Mouse (Mus musculus): ENCODE data around the gene Rpl27a.
A peak's percentile ranks its signal among the peaks of the same experiment; 100 is the strongest.

Rpl27a gene

DNA sequence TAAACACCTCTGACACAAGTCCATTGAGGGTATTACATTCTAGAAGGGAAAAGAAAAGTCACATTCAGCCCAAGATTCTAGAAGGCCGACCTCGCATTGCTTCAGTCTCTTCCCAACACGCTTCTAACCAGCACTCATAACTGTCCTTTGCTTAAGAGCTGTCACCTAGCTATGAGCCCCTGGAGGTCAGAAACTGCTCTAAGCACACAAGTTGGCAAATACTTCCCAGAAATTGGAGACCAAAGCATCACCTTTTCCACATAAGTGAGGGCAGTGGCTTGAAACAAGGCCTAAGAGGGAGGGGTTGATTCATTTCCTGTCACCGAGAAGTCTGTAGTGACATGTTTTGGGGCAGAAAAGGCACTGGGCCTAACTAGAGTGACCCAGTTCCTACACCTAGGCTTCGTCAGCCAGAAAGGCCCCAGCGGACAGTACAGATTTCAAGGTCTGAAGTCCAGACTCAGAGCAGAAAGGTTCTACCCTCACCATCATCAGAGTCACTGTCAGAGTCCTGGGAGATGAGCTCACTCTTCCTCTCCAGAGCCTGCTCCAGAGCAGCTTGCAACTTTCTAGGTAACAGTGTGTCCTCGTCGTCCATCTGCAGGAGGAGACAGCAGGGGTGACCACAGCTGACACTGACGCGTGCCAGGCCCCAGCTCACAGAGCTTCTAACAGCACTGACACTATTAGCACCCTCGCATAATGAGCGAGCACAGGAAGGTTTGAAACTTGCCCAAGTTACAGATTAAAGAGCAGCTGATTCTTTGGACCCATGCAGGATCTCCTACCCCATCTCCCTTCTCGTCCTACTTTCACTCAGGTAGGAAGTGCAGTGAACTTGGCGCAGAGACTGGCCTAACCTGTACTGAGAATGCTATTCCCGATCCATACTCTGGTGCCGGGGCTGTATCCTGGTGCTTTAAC lies 7.1 kb downstream of the Rpl27a start:
- DNase-seq (ENCODE audit: low spot score in 2 of 2) = no peak

DNA sequence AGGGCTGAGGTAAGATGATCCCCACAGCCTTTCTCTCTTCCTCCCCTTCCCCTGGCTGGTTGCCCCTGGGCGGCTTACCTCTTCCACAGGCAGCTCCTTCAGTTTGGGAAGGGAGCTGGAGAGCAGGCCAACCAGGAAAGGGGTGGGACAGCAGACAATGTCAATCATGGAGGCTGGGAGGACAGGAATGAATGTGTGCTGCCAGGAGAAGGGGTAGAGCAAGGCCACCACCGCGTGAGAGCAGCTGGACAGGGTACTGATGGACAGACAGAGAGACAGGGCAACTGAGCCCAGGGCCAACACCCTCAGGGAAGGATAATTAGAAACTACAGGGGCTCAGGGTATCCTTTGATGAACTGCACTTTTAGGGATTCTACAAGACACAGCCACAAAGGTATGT lies 8.6 kb downstream of the Rpl27a start:
- no peak for DNase-seq (ENCODE audit: low spot score in 2 of 2)

- DNase-seq (ENCODE audit: low spot score in 2 of 2) = peak; percentile 57 to 74
Measured at GRCm38 (mm10) chr7:109528356-109528755, 9.4 kb downstream of the Rpl27a start.

DNA sequence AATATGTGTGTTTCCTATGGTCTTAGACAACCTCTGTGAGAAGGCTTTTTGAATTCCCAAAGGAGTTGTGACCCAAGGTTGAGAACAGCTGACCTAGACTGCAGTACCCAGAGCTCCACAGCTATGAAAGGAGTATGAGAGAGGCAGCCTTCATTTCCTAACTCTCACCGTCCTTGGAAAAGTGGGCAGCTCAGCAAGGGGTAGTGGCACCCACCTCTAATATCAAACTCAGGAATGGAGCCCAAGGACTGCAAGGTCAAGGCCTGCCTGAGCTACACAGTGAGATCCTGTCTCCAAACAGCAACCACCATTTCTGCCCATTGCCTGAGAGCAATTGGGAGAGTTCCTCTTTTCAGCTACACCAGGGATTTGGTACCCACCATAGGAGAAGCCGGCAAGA lies 10.8 kb downstream of the Rpl27a start:
- no peak for DNase-seq (ENCODE audit: low spot score in 2 of 2)

GRCm38 (mm10) chr7:109531501-109531900 lies 12.6 kb downstream of the Rpl27a start:
- no peak for DNase-seq (ENCODE audit: low spot score in 2 of 2)

DNA sequence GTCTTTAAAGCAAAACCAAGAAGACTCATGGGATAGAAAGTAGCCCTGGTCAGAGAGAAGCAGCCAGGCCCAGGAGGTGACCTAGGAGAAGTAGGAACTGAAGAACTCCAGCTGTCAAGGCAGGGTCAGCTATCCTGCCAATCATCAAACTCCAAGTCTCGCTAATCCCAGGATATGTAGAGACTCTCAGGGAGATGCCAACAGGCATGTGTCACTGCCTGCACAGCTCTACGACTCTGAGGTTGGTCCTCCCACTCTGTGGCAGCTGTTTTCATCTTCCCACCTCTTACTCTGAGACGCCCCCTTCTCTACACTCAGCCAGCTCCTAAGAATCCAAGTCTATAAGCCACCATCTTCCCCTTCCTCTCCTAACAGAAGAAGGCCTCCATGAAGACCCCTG lies 13.7 kb downstream of the Rpl27a start:
- no peak for DNase-seq (ENCODE audit: low spot score in 2 of 2)

- no peak for DNase-seq (ENCODE audit: low spot score in 2 of 2)
Measured at GRCm38 (mm10) chr7:109533129-109533528, 14.2 kb downstream of the Rpl27a start.

GRCm38 (mm10) chr7:109533888-109534287 lies 14.9 kb downstream of the Rpl27a start:
- DNase-seq (ENCODE audit: low spot score in 2 of 2) = no peak

GRCm38 (mm10) chr7:109534921-109535320 lies 16.0 kb downstream of the Rpl27a start:
- DNase-seq (ENCODE audit: low spot score in 2 of 2) = no peak

- peak; percentile 69 to 80 for DNase-seq (ENCODE audit: low spot score in 2 of 2)
Measured at GRCm38 (mm10) chr7:109536451-109536946, 17.6 kb downstream of the Rpl27a start.

- no peak for DNase-seq (ENCODE audit: low spot score in 2 of 2)
Measured at GRCm38 (mm10) chr7:109540902-109541301, 22.0 kb downstream of the Rpl27a start.

- DNase-seq (ENCODE audit: low spot score in 2 of 2) = no peak
Measured at GRCm38 (mm10) chr7:109541609-109542363, 22.8 kb downstream of the Rpl27a start.

DNA sequence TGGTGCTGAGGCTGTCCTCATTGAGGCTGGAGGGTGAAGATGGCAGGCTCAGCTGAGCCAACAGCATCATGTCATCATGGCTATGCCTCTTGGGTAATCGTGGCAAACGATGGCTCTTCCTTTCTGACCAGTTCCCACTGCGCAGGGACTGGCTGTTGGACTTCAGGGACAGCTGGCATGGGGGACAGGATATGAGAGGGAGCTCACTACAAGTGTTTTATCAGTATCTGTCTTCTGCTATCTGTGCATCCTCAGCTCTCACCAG lies 23.3 kb downstream of the Rpl27a start:
- no peak for DNase-seq (ENCODE audit: low spot score in 2 of 2)

- no peak for DNase-seq (ENCODE audit: low spot score in 2 of 2)
Measured at GRCm38 (mm10) chr7:109544792-109545191, 25.8 kb downstream of the Rpl27a start.

- DNase-seq (ENCODE audit: low spot score in 2 of 2) = peak in 1 of 2 experiments; percentile 45
Measured at GRCm38 (mm10) chr7:109545255-109545993, 26.5 kb downstream of the Rpl27a start.

DNA sequence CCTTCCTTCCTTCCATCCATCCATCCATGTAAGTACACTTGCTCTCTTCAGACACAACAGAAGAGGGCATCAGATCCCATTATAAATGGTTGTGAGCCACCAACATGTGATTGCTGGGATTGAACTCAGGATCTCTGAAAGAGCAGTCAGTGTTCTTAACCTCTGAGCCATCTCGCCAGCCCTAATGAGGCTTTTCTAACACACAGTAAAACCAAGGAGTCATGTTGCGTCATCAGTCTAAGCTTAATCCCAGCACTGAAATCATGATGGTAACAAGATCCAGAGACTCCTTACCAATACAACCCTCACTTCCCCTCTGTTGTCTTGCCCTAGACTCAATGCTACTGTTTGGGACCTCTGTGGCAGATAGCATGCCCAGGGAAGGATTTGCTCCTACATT lies 27.2 kb downstream of the Rpl27a start:
- no peak for DNase-seq (ENCODE audit: low spot score in 2 of 2)

DNA sequence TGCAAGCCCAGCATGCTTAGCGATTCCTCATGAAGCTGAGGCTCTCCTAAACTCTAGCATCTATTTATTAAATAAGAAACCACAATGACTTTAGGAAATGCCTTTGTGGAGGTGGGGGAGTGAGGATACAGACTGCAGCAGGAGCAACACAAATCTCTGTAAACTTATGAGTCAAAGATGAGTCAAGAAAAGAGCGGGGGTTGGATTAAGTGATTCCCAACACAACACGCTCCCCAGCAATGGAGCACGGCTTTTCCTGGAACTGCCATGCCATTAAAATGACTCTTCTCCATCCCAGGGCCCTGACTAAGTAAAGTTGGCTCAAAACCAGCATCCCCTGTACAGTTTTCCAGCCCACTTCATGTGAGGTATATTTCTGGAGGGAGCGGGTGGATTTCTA lies 27.8 kb downstream of the Rpl27a start:
- no peak for DNase-seq (ENCODE audit: low spot score in 2 of 2)

GRCm38 (mm10) chr7:109559536-109559935 lies 40.6 kb downstream of the Rpl27a start:
- no peak for DNase-seq (ENCODE audit: low spot score in 2 of 2)

- peak in 1 of 2 experiments; percentile 50 for DNase-seq (ENCODE audit: low spot score in 2 of 2)
Measured at GRCm38 (mm10) chr7:109561466-109562153, 42.7 kb downstream of the Rpl27a start.

- DNase-seq (ENCODE audit: low spot score in 2 of 2) = no peak
Measured at GRCm38 (mm10) chr7:109562154-109562599, 43.2 kb downstream of the Rpl27a start.

GRCm38 (mm10) chr7:109562676-109563075 lies 43.7 kb downstream of the Rpl27a start:
- DNase-seq (ENCODE audit: low spot score in 2 of 2) = no peak
